Mouse (Mus musculus) G1E-ER4 (cell line): ENCODE data around the gene Slc17a5. TPM values are rescaled to one million over a fixed set of nuclear protein-coding genes. Genes with fewer than 3 reads are reported as not detected.

ENCODE experiments used
- GATA1 ChIP-seq: IDR thresholded peaks from one replicate; pipeline ENCODE4 v1.8.0; 2012; ENCODE audit warnings: low read length, inconsistent platforms
- polyA plus RNA-seq: library from polyadenylated mRNA; stranded (reverse); fragments of >175 nt; gene quantifications from 2 replicates; pipeline ENCODE4 v1.2.3, GENCODE M21; 2012

Gene Slc17a5
- polyA plus RNA-seq, 1 experiment, result 1.8 TPM

- TF ChIP-seq GATA1, result no peak
Observed at GRCm38 (mm10) chr9:78533296-78533935, 54.4 kb downstream of the Slc17a5 start.

- no peak for TF ChIP-seq GATA1
Observed at GRCm38 (mm10) chr9:78532341-78532819, 55.5 kb downstream of the Slc17a5 start.

GRCm38 (mm10) chr9:78531816-78532215 is 56.0 kb downstream of the Slc17a5 start:
- TF ChIP-seq GATA1, result no peak

GRCm38 (mm10) chr9:78527767-78528381 is 60.0 kb downstream of the Slc17a5 start:
- TF ChIP-seq GATA1, result no peak

GRCm38 (mm10) chr9:78527301-78527761 is 60.5 kb downstream of the Slc17a5 start:
- TF ChIP-seq GATA1, result no peak

GRCm38 (mm10) chr9:78526206-78526605 is 61.6 kb downstream of the Slc17a5 start:
- TF ChIP-seq GATA1, result no peak

- TF ChIP-seq GATA1, result no peak
Observed at GRCm38 (mm10) chr9:78525451-78526135, 62.2 kb downstream of the Slc17a5 start.

- TF ChIP-seq GATA1, result no peak
Observed at GRCm38 (mm10) chr9:78521689-78522088, 66.2 kb downstream of the Slc17a5 start.

GRCm38 (mm10) chr9:78520780-78521601 is 66.8 kb downstream of the Slc17a5 start:
- TF ChIP-seq GATA1, result no peak

GRCm38 (mm10) chr9:78520127-78520779 is 67.6 kb downstream of the Slc17a5 start:
- TF ChIP-seq GATA1, result no peak

- TF ChIP-seq GATA1, result peak; percentile 98
Observed at GRCm38 (mm10) chr9:78516125-78516524, 71.7 kb downstream of the Slc17a5 start.

GRCm38 (mm10) chr9:78514681-78515080 is 73.2 kb downstream of the Slc17a5 start:
- no peak for TF ChIP-seq GATA1

- no peak for TF ChIP-seq GATA1
Observed at GRCm38 (mm10) chr9:78513776-78514500, 73.9 kb downstream of the Slc17a5 start.

- TF ChIP-seq GATA1, result no peak
Observed at GRCm38 (mm10) chr9:78511705-78512104, 76.1 kb downstream of the Slc17a5 start.
